Mouse (Mus musculus) heart, adult 8-10 months (tissue): ENCODE results near the gene Fgf9. TPM values are rescaled to one million over a fixed set of nuclear protein-coding genes. Genes with fewer than 3 reads are reported as not detected.

ENCODE experiments used
- DNase-seq: peaks from one replicate; pipeline ENCODE4 v3.0.0; 2022; ENCODE audit warnings: low spot score
- total RNA-seq, 4 experiments: library from RNA; stranded (reverse); gene quantifications; 2 replicates each; pipeline ENCODE4 v1.2.4; 2022

Fgf9 gene
- 1 to 10 TPM; 7.3 to 9.1 (median 7.7) TPM for total RNA-seq

DNA sequence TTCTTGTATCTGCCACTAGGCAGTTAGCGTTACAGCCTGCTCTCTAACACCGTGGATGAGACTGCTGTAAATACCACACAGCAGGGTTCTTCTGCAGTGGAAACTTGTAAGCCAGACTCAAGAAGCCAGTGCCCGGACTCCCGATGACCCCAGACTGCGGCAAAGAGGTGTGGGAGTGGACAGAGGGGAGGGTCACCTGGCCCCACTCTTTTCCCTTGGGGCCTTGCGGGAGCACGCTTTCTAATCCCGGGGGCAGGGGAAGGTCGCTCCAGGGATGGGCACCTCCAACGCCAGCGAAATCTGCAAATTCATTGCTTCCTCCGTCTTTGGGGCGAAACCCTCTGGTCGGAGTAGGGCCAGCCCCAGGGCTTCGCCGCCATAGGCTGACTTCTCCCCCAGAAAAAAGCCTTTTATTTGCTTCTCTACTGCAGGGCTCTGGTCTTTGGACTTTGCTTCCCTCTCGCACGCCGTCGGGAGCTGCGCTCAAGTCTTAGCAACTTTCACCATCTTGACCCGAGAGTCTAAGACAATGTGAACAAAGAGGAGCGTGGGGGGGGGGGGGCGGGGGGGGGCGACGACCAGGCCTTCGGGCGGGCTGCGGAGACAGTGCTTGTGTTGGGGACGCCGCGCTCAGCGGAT lies at the start of gene Fgf9:
Fgf9 (plus strand) TSS at position 67 of the 639 bp plus-strand sequence.
- DNase-seq: peak; percentile 6

DNA sequence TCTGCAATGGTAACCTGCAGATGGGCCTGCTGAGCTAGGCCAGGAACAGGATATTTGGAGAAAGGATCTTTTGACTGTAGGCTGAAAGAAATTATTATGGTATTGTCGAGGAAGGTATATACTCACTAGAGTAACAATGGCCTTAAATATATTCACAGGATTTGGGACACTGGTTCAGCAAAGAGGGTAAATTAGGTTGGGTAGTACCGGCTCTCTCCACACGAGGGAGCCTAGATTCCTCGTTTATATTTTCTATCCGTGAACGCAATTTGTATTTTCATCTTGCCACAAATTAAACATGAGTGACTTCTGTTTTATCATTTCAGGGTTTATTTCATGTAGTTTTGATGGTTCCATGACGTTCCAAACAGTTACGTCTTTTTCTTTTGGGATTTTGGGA lies 35.8 kb upstream of the Fgf9 start:
- DNase-seq: peak; percentile 32

DNA sequence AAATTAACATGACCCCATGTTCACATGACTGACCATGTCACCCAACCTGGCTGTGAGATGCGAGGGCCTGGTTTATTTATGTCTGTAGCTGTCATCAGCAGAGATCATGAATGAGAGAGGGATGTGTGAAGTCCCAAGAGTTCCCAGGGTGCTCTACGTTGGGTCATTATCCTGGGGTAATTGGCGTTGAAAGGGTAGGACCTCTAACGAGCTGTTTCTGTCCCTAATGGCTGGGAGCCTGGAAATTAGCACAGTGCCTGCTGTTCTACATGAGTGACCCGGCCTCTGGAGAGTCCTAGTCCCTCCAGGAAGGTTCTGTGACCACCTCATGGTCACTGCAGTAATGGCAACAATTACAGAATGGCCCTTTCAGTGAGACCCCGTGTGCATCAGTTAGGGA lies 34.2 kb upstream of the Fgf9 start:
- no peak for DNase-seq

DNA sequence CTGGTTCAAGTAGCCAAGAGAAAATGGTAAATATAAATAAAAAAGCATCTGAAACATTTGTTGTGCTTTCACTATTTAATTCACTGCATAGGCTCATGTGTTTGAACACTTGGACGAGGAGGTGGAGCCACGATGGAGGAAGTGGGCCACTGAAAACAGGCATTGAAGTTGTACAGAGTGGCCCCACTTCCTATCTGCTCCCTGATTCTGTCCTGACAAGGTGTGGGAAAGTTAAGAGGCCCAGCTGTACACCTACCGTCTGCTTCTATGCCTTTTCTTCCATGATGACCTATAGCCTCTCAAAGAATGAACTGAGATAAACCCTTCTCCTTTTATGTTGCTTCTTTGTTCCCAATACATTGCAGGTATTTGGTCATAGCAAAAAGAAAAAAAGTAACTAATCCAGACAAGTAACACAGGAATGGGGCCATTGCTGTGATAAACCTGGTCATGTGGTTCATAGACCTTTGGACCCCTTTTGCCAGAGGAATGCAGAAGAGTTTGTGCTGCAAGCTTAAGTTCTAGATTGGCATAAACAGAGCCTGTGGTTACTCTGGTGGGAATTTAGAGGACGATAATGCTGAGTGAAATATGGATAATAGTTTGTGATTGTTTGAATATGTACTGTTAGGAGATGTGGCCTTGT lies 23.6 kb upstream of the Fgf9 start:
- no peak for DNase-seq

GRCm38 (mm10) chr14:58050691-58051090 lies 19.7 kb upstream of the Fgf9 start:
- DNase-seq: no peak

DNA sequence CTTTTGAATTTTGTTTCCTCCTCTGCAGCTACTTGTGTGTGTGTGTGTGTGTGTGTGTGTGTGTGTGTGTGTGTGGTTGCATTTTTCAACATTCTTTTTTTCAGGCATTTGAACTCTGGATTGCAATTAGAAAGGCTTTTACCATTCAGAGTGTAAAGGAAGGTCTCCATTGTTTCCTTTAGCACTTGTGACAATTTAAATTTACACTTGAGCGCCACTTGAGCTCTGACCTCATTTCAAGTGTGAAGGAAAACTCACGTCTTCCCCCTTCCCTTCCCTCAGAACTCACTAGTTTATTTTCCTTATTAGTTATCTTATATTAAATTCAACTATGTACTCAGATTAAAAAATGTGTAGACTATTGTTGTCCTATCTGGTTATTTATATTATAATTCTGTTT lies 2.8 kb upstream of the Fgf9 start:
- DNase-seq: no peak

DNA sequence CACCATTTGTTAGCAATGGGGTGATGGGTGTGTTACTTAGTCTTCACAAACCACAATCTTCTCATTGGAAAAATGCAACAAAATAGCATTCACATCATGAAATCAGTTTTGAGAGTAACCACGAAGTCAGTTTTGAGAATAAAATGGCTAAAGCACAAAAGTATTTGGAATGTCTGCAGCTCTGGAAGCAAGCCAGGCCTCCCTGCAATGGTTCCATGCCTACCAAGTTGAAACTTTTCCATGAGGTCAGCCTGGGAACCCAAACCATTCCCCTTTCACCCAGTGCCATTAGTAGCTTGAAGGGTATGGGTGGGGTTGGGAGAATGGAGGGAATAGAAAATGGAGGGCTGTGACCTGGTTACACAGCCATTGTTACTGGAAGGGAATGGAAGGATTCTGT lies 1.7 kb upstream of the Fgf9 start:
- DNase-seq: no peak

GRCm38 (mm10) chr14:58069927-58070326 lies 420 bp upstream of the Fgf9 start:
- no peak for DNase-seq

DNA sequence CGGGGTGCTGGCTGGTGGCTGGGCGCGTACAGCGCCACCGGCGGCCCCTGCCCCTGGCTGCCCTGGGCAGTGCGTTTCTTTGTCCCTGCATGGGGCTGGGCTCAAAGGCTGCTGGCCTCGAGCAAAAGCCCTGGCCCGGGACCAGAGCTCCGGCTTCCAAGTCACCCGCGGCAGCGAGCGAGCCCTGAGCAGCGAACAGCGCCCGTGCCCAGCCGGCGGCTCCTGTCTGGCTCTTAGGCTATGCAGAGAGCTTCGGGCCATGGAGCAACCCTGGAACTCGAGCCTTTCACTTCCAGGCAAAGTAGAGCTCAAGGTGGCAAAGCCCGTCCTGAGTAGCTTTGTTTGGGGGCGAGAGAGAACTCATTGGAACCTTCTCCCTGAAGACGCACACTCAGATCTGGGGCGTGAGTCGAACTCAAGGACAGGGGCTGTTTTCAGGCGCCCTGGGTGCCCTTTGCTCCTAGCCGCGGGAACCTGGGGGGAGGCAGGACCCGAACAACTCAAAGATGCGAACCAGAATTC lies 834 bp downstream of the Fgf9 start:
- peak; percentile 26 for DNase-seq

DNA sequence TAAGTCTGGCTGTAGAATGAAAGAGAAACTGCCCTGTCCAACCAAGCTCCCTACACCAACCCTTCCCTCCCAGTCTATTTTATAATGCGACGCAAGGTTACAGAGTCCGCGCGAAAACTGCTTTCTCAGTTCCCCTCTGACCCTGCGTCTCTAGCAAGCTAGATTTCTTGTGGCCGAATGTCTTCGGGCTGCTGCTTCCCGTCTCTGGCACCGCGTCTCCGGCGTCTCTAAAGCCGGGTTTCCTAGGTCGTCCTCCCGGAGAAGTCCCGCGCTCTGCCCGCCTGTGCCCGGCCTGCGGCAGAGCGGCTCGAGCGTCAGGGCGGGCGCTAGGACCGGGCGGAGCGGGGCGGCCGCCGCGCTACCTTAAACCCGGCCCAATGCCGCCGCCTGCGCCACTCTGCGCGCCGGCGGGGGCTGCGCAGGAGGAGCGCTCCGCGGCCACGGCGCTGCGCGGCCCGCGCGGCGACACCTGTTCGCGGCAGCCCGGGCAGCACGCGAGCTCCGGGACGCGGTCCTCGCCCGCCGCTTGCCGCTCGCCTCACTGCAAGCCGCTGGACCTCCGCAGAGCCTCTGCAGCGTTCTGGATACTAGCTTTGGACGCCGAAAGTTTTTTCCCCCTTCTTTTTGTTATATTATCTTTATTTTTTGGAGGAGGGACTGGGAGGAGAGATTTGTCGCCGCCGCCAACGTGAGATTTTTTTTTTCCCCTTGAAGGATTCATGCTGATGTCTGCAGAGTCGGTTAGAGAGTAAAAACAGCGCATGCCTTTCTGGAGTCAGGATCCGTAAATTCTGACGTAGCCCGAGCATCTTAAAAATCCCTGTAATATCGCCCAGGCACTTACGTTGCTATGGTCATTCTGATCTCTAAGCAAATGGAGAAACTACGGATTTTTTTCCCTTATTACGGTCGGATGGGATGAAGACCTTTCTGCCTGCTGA lies 1.8 kb downstream of the Fgf9 start:
- DNase-seq: peak; percentile 41

GRCm38 (mm10) chr14:58072771-58073501 lies 2.6 kb downstream of the Fgf9 start:
- DNase-seq: peak; percentile 7

DNA sequence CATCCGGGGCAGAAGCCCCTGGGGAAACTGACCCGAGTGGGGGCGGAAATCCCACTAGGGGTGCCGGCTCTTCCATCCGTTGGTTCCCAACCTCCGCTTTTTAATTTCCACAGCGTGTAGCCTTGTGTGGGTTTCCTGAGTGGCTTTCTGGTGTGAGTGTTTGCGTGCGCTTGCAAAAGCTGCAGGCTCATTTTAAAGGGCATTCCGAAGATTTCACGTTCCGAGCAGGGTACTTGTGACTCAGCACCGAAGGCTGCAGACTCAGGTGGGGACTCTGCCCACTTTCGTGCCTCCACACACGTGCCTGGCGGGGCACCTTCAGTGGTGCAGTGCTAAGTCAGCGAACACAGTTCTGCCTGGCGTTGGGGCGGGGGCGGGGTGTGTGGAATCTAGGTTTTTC lies 3.6 kb downstream of the Fgf9 start:
- no peak for DNase-seq

DNA sequence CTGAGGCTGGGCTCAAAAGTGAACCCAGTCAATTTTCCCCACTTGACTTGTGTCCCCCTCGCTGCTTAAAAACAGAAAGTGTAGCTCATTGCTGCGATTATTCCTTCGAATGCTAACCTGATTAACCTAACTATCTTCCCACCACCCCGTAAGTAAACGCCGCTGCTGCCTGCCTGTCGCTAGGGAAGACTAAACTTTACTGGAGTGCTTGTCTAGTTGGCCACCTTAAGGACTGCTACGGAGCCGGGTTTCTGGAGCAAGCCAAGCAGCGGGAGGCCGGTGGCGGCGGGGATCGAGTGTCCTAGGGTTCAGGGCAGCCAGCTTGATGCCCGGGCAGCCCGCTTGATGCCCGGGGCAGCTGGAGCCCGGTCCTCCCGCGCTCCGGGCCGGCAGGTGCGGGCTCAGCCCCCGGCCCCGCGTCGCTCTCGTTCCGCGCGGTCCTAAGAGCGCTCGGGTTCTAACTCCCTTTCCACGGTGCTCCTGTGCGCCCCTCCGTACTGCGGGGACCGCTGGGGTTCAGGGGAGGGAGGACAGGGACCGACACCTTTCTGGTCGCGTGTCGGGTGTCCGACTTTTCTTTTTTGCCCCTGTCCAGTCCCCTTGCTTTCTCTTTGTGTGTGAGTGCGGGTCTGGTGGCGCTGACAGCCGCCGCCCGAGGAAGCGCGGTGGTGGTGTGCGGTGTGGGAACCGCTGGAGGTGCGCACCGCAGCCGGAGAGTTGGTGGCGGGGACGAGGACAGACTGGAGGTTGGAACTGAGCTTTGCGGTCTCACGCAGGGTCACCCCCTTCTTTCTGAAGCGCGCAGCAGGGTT lies 4.5 kb downstream of the Fgf9 start:
- DNase-seq: peak; percentile 14

DNA sequence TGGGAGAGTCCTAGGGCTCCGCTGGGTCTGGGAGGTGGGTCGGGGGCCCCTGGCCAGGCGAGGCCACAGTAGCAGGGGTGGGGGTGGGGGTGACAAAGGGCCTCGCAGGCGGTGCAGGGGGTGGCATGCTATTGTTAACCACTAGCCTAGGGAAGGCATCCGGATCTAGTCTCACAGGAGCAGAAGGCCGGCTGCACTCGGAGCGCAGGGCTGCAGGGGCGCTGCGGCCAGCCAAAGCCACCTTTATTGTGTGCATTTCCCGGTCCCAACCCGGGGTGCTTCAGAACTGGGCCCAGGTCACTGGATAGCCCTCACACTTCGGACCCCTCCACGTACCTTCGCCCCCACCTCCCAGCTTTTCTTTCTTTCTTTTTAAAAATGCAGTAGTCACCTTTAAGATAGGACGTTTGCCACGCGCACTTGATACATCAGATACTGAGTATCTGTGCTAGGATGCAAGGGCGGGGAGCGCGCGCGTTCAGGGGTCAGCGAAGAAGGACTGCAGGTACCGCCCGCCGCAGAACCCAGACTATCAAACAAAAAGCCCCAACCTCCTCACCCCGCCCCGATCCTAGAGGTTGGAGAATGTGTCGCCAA lies 5.2 kb downstream of the Fgf9 start:
- DNase-seq: no peak

- DNase-seq: no peak
Measured at GRCm38 (mm10) chr14:58076030-58076521, 5.7 kb downstream of the Fgf9 start.

- no peak for DNase-seq
Measured at GRCm38 (mm10) chr14:58076726-58077255, 6.4 kb downstream of the Fgf9 start.

DNA sequence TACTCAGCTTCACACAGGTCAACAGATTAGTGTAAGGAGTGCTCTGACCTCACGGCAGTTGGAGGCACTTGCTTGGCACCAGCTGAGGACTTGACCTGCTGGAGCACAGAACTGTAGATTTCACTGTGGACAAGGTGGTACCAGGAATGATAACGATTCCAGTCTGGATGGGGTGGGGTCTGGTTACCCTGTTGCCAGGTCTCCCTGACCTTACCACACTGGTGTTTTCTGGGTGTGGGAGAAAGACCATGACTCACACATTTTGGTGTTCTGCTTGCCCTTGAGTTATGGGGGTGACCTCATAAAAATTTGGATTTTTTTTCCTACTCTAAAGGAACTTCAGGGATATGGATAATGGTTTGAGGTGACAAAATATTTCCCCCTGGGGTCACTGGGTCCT lies 9.1 kb downstream of the Fgf9 start:
- no peak for DNase-seq

DNA sequence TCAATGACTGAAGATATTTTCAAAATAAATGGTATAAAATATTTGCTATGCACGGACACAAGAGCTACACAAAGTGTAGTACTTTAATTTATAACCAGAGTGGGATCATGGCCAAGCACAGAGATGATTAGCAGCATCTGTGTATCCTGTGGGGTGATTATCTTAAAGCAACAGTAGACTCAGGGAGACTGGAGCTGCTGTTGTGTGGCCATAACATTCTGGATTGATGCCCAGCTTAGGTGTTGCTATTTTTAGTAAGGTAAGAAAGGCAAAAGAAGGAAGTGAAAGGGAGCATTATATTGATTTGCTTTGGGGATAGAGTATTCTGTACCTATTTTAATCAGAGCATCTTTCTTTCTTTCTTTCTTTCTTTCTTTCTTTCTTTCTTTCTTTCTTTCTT lies 11.6 kb downstream of the Fgf9 start:
- peak; percentile 13 for DNase-seq

DNA sequence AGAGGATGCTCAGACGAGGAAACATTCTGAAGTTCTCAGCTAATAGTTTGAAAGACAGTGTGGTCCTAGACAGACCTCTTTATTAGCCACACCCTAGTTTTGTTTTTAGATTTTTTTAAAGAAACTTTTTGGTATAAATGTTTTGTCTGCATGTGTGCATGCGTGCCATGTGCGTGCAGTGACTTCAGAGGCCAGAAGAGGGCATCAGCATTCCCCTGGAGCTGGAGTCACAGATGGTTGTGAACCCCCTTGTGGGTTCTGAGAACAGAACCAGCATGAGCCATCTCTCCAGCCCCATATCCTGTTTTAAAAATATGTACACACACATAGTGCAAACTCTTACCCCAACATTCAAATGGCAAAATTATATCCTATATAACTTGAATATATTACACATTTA lies 13.9 kb downstream of the Fgf9 start:
- DNase-seq: no peak

GRCm38 (mm10) chr14:58087326-58087725 lies 17.0 kb downstream of the Fgf9 start:
- DNase-seq: no peak
